Mouse (Mus musculus) lung, postnatal 0 days (tissue): Measurements from ENCODE around the gene Smc2. TPM values are rescaled to one million over a fixed set of nuclear protein-coding genes. Genes with fewer than 3 reads are reported as not detected.
"Not testable (repeated sequence)": the region's sequence is repeated elsewhere in the genome, so short reads cannot be mapped to it uniquely, and the experiment has no call there.

Source experiments
- ATAC-seq: fragments of 200-750 bp; cut with Nextera tagmentation; 2 replicates; pipeline ENCODE4 v1.8.0; 2017; ENCODE audit warnings: moderate library complexity
- DNase-seq: peaks from one replicate; pipeline ENCODE4 v3.0.0-alpha.2; 2016; ENCODE audit warnings: low spot score
- H3K27ac ChIP-seq: fragments of 300-500 bp; sonication (generic); 2 replicates; pipeline ENCODE4 v1.5.1; 2014; ENCODE audit warnings: antibody characterized with exemption, mild to moderate bottlenecking, low read length, mixed read lengths
- H3K27me3 ChIP-seq: fragments of 300-500 bp; sonication (generic); replicated peaks from 2 replicates; pipeline ENCODE4 v1.6.1; 2014; ENCODE audit warnings: low read length, mixed read lengths; ENCODE audit not compliant: insufficient read depth
- H3K36me3 ChIP-seq: fragments of 300-500 bp; sonication (generic); 2 replicates; pipeline ENCODE4 v1.6.1; 2014; ENCODE audit warnings: low read length, mixed read lengths; ENCODE audit not compliant: insufficient read depth
- H3K4me1 ChIP-seq: fragments of 300-500 bp; sonication (generic); 2 replicates; pipeline ENCODE4 v1.6.1; 2014; ENCODE audit warnings: antibody characterized with exemption, low read depth, low read length, mixed read lengths; ENCODE audit not compliant: insufficient read depth
- H3K4me2 ChIP-seq: fragments of 300-500 bp; sonication (generic); replicated peaks from 2 replicates; pipeline ENCODE4 v1.6.1; 2014; ENCODE audit warnings: low read depth, mild to moderate bottlenecking, low read length, moderate library complexity, mixed read lengths
- H3K4me3 ChIP-seq: fragments of 300-500 bp; sonication (generic); 2 replicates; pipeline ENCODE4 v1.5.1; 2014; ENCODE audit warnings: low read depth, low read length
- H3K9ac ChIP-seq: fragments of 300-500 bp; sonication (generic); replicated peaks from 2 replicates; pipeline ENCODE4 v1.6.1; 2014; ENCODE audit warnings: low read depth, mild to moderate bottlenecking
- H3K9me3 ChIP-seq: fragments of 300-500 bp; sonication (generic); 2 replicates; pipeline ENCODE4 v1.6.1; 2016; ENCODE audit warnings: low read length, mixed read lengths
- CTCF ChIP-seq: IDR thresholded peaks from 2 replicates; pipeline ENCODE4 v1.5.1; 2016; ENCODE audit warnings: antibody characterized with exemption, mild to moderate bottlenecking
- EP300 ChIP-seq: IDR thresholded peaks from 2 replicates; pipeline ENCODE4 v1.6.1; 2016; ENCODE audit warnings: antibody characterized with exemption, mild to moderate bottlenecking, control low read depth
- WGBS: fragments of 180-500 bp; shearing (Covaris S2); extraction: QIAGEN DNeasy Blood & Tissue Kit; methylation state at CpG from one replicate; pipeline ENCODE4 v1.1.7; 2014; 5-methylcytosine and 5-hydroxymethylcytosine counted together
- polyA plus RNA-seq: library from polyadenylated mRNA; unstranded; fragments of >200 nt; fragmentation: Nextera tagmentation; extraction: Ambion mirVana; gene quantifications from 2 replicates; pipeline ENCODE4 v1.2.1, GENCODE M21; 2015

Smc2 gene
- polyA plus RNA-seq, 1 experiment from 2014 or later: 23.8 TPM

- H3K4me1 ChIP-seq: no peaks in the 10 kb centered on the region
- TF ChIP-seq CTCF (peak; percentile 60), EP300 (no peak)
- 88% methylated on average over 1 of the region's 1 CpGs for WGBS
- H3K4me3 ChIP-seq: no peak overlapping the region
- H3K36me3 ChIP-seq: 0 out of 2 replicates have a peak, but pooled peaks cover 6% of the 10 kb centered on the region
- H3K9ac ChIP-seq: no peak overlapping the region
- DNase-seq: no peak
- H3K27ac ChIP-seq: no peak overlapping the region
- no peak overlapping the region for H3K4me2 ChIP-seq
- H3K9me3 ChIP-seq: no peaks in the 10 kb centered on the region
- no peaks in the 10 kb centered on the region for H3K27me3 ChIP-seq
- no peak for ATAC-seq
Observed at GRCm38 (mm10) chr4:52459726-52460125, 20.7 kb downstream of the Smc2 start.

GRCm38 (mm10) chr4:52461321-52461720 is 22.3 kb downstream of the Smc2 start:
- Histone ChIP-seq H3K4me1 (no peaks in the 10 kb centered on the region), H3K9ac (no peak overlapping the region), H3K9me3 (no peaks in the 10 kb centered on the region), H3K36me3 (0 out of 2 replicates have a peak, but pooled peaks cover 6% of the 10 kb centered on the region), H3K27me3 (no peaks in the 10 kb centered on the region), H3K27ac (no peak overlapping the region), H3K4me2 (no peak overlapping the region), H3K4me3 (no peak overlapping the region)
- DNase-seq: no peak
- no peak for ATAC-seq
- TF ChIP-seq EP300 (no peak), CTCF (no peak)
- WGBS: 92% methylated on average over 5 of the region's 5 CpGs

GRCm38 (mm10) chr4:52473431-52473830 is 34.4 kb downstream of the Smc2 start:
- Histone ChIP-seq H3K9me3 (no peaks in the 10 kb centered on the region), H3K27ac (no peak overlapping the region), H3K27me3 (no peaks in the 10 kb centered on the region), H3K36me3 (no peaks in the 10 kb centered on the region), H3K4me3 (no peak overlapping the region), H3K9ac (no peak overlapping the region), H3K4me2 (no peak overlapping the region), H3K4me1 (no peaks in the 10 kb centered on the region)
- DNase-seq: no peak
- ATAC-seq: no peak
- TF ChIP-seq EP300: no peak
- TF ChIP-seq CTCF: no peak
- WGBS: 75% methylated on average over 3 of the region's 3 CpGs

- Histone ChIP-seq H3K9me3 (no peaks in the 10 kb centered on the region), H3K4me3 (no peak overlapping the region), H3K27ac (no peak overlapping the region), H3K4me1 (no peaks in the 10 kb centered on the region), H3K36me3 (no peaks in the 10 kb centered on the region), H3K4me2 (no peak overlapping the region), H3K27me3 (no peaks in the 10 kb centered on the region), H3K9ac (no peak overlapping the region)
- ATAC-seq (no peak), DNase-seq (no peak)
- WGBS: 91% methylated on average over 4 of the region's 4 CpGs
- TF ChIP-seq EP300: no peak
- no peak for TF ChIP-seq CTCF
Observed at GRCm38 (mm10) chr4:52487486-52487885, 48.4 kb downstream of the Smc2 start.

DNA sequence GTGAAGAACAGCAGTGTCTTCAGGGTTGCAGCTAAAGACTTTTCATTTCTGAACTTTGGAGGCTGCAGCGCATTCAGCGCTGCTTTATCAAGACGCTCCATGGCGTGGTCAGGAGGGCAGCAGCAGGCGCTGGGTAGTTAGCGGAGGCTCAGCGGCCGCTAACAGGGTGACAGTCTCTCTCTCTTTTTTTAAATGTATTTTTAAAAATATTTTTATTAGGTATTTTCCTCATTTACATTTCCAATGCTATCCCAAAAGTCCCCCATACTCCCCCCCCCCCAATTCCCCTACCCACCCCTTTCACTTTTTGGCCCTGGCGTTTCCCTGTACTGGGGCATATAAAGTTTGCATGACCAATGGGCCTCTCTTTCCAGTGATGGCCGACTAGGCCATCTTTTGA is 58.1 kb downstream of the Smc2 start, which contains the start of gene Vma21-ps:
Vma21-ps (minus strand) TSS at position 101 of the 400 bp plus-strand sequence.
- DNase-seq, H3K4me3 ChIP-seq, H3K4me1 ChIP-seq, H3K27ac ChIP-seq, ATAC-seq, H3K9ac ChIP-seq, H3K4me2 ChIP-seq, H3K9me3 ChIP-seq, H3K27me3 ChIP-seq, H3K36me3 ChIP-seq: not testable (repeated sequence)
- WGBS: 95% methylated on average over 10 of the region's 10 CpGs

- H3K27ac ChIP-seq: no peak overlapping the region
- TF ChIP-seq CTCF (no peak), EP300 (no peak)
- no peaks in the 10 kb centered on the region for H3K4me1 ChIP-seq
- no peak for ATAC-seq
- H3K9me3 ChIP-seq: no peaks in the 10 kb centered on the region
- H3K9ac ChIP-seq: no peak overlapping the region
- WGBS: 21% methylated on average over 4 of the region's 4 CpGs
- no peak for DNase-seq
- no peaks in the 10 kb centered on the region for H3K27me3 ChIP-seq
- H3K4me2 ChIP-seq: no peak overlapping the region
- no peaks in the 10 kb centered on the region for H3K36me3 ChIP-seq
- no peak overlapping the region for H3K4me3 ChIP-seq
Observed at GRCm38 (mm10) chr4:52517580-52517979, 78.5 kb downstream of the Smc2 start.

DNA sequence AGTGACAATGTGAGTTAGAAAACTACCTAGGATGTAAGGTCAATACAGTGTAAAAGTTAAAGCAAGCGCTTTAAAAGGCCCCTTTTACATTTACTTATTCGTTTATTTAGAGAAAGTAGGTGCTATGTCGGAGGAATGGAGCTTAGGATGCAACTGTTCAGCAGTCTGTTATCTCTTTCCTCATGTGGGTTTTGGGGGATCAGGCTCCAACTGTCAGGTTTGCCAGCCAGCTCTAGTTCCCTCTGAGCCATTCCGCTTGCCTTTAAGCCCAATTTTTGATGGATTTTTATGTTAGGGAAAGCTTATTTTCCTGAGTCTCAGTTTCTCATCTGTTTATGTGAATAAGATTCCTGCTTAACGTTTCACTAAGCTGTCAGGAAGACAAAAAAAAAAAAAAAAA is 80.3 kb downstream of the Smc2 start:
- Histone ChIP-seq H3K4me3 (no peak overlapping the region), H3K9ac (no peak overlapping the region), H3K4me1 (no peaks in the 10 kb centered on the region), H3K27ac (no peak overlapping the region), H3K27me3 (no peaks in the 10 kb centered on the region), H3K4me2 (no peak overlapping the region), H3K9me3 (no peaks in the 10 kb centered on the region), H3K36me3 (no peaks in the 10 kb centered on the region)
- 65% methylated on average over 5 of the region's 5 CpGs for WGBS
- ATAC-seq (no peak), DNase-seq (no peak)
- TF ChIP-seq EP300 (no peak), CTCF (no peak)
